Mouse (Mus musculus) liver, postnatal 0 days (tissue): ENCODE results near the gene Klhl2.

Source experiments
- CTCF ChIP-seq: sonication (generic); IDR thresholded peaks from 2 replicates; pipeline ENCODE4 v1.5.1; 2016; ENCODE audit warnings: antibody characterized with exemption, low read depth
- EP300 ChIP-seq: IDR thresholded peaks from 2 replicates; pipeline ENCODE4 v1.6.1; 2016; ENCODE audit warnings: antibody characterized with exemption, low read depth, mild to moderate bottlenecking

GRCm38 (mm10) chr8:64811790-64812189, 38.0 kb downstream of the Klhl2 start:
- TF ChIP-seq CTCF (no peak), EP300 (no peak)
